Mouse (Mus musculus): ENCODE measurements around the gene Rab3a. TPM values are rescaled to one million over a fixed set of nuclear protein-coding genes. Genes with fewer than 3 reads are reported as not detected.

The Rab3a gene
- polyA plus RNA-seq, 1 experiment = 1,054 TPM

- peak in 1 of 2 experiments; percentile 42 for DNase-seq (ENCODE audit: extremely low spot score in 1 of 2, low spot score in 1 of 2)
These were observed 3.2 kb downstream of the Rab3a start for GRCm38 (mm10) chr8:70757523-70758307.

DNA sequence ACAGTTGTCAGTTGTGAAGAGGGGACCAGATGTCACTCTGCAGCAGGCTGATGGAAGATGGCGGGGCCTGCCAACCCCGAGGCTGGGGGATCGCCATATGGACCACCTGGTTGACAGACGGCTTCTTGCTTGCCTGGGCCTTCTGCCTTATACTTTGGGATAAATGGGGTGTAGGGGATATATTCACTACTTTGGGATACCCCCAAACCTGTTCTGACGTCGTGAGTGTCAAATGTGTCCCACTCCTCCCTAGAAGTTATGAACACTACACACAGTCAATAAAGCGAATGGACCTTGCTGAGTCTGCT lies 3.8 kb downstream of the Rab3a start:
- no peak for DNase-seq (ENCODE audit: extremely low spot score in 1 of 2, low spot score in 1 of 2)

DNA sequence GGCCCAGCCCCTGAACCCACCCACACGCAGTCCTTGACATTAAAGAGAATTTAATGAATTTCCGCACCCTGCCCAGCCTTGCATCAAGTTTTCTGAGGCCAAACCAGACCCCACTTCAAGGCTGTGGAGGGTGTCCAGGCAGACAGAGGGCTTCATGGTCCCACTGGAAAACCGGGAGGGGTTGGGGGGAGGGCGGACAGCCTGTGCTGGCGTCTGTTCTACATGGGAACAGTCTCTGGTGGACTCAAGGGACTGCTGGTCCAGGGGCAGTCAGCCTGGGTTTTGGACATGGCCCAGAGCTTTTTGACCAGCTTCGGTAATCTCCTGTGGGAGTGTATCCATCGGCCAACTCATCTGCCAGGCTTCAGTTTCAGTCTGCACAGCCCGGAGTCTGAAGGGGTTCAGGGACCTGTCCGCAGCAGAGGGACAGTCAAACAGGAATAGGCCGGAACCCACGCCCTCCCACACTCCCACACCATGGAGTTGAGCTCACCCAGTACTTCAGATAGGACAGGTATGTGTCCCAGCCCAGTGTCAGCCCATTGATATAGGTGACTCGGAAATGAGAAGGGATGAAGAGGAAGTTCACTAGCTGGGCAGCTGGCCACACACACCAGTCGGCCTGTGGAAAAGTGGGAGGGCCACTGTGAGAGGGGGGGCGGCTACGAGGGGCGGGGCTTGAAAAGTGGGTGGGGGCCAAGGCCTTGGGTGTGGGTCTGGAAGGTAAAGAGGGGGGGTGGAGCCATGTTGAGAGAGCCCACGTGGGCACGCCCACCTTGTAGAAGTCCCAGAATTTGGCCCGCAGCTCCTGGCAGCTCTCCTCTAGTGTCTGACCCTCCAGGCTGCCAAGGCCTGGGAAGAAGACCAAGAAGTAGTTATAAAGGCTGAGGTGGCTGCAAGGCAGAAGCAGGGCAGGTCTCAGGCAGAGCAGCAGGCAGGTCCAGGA lies 4.4 kb downstream of the Rab3a start:
- no peak for DNase-seq (ENCODE audit: extremely low spot score in 1 of 2, low spot score in 1 of 2)

GRCm38 (mm10) chr8:70760350-70760749 lies 5.9 kb downstream of the Rab3a start:
- no peak for DNase-seq (ENCODE audit: extremely low spot score in 1 of 2, low spot score in 1 of 2)

DNA sequence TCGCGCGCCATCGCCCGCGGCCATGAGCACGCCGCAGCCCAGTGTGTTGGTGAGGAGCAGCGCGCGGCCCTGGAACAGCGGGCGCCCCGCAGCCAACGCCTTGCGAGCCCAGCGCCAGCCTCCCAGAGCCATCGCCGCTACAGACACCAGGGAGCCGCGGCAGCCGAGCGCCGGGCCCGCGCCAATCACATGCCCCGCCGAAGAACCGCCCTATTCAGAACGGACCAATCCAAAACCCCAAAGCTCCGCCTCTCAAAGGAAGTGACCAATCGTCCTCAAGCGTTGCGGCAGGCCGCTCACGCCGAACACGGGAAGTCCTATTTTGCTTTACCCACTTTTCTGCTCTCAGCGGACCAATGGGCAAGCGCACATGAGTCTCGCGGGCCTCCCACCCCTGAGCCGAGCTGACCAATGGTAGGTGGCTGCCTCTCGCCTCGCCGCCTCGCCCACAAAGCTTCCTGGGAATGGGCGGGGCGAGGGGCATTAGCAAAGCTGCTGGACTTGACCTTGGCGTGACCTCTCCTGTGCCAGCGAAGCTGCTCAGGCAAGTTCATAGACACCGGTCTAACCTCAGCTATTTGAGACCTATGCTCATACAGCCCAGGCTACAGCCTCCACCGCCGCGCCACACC lies 6.4 kb downstream of the Rab3a start, which contains the start of gene Mpv17l2:
TSS of gene Mpv17l2 (minus strand) at position 172 of the 632 bp plus-strand sequence.
- DNase-seq (ENCODE audit: extremely low spot score in 1 of 2, low spot score in 1 of 2) = peak; percentile 97 to 98

- no peak for DNase-seq (ENCODE audit: extremely low spot score in 1 of 2, low spot score in 1 of 2)
These were observed 7.6 kb downstream of the Rab3a start for GRCm38 (mm10) chr8:70762118-70762517.

GRCm38 (mm10) chr8:70763354-70763753 lies 8.9 kb downstream of the Rab3a start:
- DNase-seq (ENCODE audit: extremely low spot score in 1 of 2, low spot score in 1 of 2) = no peak

DNA sequence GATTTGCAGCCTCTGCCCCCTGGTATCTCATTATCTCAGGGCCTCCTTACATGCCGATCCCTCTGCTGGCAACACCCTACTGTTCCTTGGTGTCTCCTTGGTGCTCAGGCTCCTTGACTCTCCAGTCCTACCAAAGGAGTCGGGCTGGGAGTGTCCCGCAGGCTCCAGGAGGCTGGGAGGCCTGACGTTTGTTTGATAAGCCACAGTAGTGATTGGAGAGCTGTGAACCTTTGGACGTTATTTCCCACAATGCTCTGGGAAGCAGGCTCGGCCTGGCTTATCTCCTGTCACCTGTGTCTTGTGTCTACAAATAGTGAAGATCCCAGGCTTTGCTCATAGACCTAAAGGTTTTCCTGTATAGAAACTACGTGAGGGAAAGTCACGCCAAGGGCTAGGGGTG lies 9.5 kb downstream of the Rab3a start:
- DNase-seq (ENCODE audit: extremely low spot score in 1 of 2, low spot score in 1 of 2) = no peak

DNA sequence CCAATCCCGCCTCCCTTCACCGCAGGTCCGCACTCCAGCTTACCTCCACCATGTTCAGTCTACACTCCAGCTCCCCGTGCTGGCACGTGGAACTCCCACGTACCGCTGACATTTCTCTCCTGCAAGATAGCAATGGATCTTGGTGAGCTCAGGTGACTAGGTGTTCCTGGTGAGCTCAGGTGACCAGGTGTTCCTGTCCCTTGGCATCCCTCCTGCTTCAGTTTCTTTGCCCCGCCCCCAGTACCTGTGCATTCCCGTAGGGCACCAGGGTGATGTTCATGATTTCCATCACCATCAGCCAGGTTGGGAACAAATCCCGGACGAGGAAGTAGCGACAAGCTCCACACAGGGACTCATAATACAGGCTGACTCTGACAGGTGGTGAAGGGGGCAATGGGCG lies 10.2 kb downstream of the Rab3a start:
- DNase-seq (ENCODE audit: extremely low spot score in 1 of 2, low spot score in 1 of 2) = no peak

DNA sequence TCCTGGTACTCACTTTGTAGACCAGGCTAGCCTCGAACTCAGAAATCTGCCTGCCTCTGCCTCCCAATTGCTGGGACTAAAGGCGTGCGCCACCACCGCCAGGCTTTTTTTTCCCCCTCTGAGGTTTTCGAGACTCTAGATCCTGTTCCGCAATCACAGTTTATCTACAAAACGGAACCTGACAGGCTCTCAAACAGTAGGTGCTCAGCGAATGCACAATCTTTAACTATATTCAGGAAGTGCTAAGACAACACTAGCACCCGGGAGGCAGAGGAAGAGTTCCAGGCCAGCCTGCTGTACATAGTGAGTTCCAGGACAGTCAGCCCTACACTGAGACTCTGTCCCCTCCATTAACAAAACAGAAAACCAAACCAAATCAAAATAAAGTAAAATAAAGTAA lies 10.8 kb downstream of the Rab3a start:
- no peak for DNase-seq (ENCODE audit: extremely low spot score in 1 of 2, low spot score in 1 of 2)

- no peak for DNase-seq (ENCODE audit: extremely low spot score in 1 of 2, low spot score in 1 of 2)
These were observed 11.5 kb downstream of the Rab3a start for GRCm38 (mm10) chr8:70765838-70766570.

- no peak for DNase-seq (ENCODE audit: extremely low spot score in 1 of 2, low spot score in 1 of 2)
These were observed 12.3 kb downstream of the Rab3a start for GRCm38 (mm10) chr8:70766571-70767440.

DNA sequence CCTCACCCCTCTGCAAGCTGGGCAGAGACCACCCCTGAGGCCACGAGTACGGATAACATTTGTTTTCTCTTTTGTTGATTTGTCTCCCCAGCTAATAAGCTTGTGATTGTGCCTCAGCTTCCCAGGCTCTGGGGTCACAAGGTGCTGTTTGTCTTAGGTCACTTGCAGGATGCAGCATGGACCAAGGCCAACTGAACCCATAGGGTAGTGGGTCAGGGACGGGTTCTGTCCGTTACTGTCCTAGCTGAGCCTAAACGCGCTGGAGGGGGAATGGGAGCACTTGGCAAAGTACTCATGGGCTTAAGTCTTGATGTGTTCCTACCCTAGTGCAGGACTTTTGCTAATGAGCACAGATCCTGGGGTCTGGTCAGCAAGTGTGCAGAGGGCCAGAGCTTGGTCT lies 13.0 kb downstream of the Rab3a start:
- DNase-seq (ENCODE audit: extremely low spot score in 1 of 2, low spot score in 1 of 2) = no peak

DNA sequence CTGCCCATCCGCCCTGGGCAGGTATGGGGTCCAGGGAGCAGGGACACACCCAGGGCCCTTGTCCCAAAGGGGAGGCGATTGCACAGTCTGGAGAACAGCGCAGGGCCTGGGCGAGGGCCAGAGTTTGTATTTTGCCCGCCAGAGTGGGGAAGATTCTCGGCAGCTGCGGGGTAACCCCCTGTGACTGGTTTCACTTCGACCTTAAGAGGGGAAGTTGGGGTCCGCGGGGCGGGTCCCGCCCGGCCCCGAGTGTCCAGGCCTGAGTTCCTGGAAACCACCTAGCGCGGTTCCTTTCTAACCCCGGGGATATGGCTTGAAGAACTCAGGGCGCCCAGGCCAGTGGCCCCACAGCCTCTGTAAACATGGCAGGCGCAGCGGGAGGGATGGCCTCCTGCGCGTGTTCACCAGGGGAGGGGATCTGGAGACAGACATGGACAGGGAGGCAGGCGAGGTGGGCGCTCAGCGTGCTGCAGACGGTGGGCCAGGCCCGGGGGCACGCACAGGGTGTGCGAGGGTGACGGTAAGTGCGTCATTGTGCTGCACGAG lies 13.8 kb downstream of the Rab3a start:
- DNase-seq (ENCODE audit: extremely low spot score in 1 of 2, low spot score in 1 of 2) = no peak

DNA sequence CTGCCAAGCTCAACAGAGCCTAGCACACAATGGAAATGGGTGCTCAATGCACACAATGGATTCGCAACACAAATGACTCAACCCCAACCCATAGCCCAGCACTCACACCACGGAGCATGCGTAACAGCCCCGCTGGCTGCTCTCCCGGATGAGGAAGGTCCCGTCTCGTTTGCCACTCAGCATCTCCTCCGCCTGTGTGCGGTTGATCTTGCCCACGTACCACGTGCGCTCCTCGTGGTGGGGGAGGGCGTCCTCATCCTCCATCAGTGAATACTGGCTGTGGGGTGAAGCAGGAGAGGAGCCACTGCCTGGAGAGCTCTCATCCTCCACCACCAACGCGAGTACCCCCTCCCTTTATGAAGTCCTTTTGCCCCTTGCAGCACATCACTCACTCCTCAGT lies 14.5 kb downstream of the Rab3a start:
- no peak for DNase-seq (ENCODE audit: extremely low spot score in 1 of 2, low spot score in 1 of 2)

DNA sequence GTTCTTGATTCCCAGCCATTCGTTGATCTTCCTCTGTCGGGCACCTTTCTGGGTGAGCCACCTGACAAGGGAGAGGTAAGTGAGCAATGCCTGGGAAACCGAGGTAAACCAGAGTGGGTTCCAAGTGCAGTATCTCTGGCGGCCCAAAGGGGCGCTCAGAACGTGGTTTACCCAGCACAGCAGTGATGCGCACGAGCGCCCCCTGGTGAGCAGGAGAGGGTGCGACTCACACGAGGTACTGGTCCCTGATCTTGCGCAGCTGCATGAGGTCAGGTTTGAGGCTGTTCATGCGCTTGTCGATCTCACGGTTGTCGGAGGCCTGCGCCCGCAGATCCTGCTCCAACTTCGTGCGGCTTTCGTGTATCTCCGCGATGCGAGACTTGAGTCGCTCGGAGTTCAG lies 14.9 kb downstream of the Rab3a start:
- peak; percentile 93 to 99 for DNase-seq (ENCODE audit: extremely low spot score in 1 of 2, low spot score in 1 of 2)

- no peak for DNase-seq (ENCODE audit: extremely low spot score in 1 of 2, low spot score in 1 of 2)
These were observed 15.4 kb downstream of the Rab3a start for GRCm38 (mm10) chr8:70769858-70770257.

DNA sequence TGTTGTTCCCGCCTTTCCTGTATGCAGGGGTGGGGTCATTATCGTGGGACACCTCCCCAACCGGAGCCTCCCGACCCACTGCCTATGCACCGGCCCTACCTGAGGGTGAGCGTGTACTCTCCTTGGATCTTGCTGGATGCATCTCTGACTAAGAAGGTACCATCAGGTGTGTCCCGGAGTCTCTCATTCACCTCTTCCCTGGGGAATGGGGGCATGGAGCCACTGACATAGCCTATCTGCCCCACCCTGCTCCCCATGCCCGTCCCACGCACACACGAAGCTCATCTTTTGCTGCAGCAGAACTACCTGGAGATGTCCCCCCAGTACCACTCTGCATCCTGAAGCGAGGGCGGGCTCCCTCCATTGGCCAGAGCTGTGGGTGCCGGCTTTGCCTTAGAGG lies 16.3 kb downstream of the Rab3a start:
- DNase-seq (ENCODE audit: extremely low spot score in 1 of 2, low spot score in 1 of 2) = no peak

- DNase-seq (ENCODE audit: extremely low spot score in 1 of 2, low spot score in 1 of 2) = no peak
These were observed 16.7 kb downstream of the Rab3a start for GRCm38 (mm10) chr8:70771217-70771616.

All from frontal cortex, adult 2 months (tissue).